Mouse (Mus musculus): ENCODE results near the gene Calhm2. TPM values are rescaled to one million over a fixed set of nuclear protein-coding genes. Genes with fewer than 3 reads are reported as not detected.

Gene Calhm2
- total RNA-seq, 2 experiments from 2014 or later = 3.1 to 3.9 TPM

DNA sequence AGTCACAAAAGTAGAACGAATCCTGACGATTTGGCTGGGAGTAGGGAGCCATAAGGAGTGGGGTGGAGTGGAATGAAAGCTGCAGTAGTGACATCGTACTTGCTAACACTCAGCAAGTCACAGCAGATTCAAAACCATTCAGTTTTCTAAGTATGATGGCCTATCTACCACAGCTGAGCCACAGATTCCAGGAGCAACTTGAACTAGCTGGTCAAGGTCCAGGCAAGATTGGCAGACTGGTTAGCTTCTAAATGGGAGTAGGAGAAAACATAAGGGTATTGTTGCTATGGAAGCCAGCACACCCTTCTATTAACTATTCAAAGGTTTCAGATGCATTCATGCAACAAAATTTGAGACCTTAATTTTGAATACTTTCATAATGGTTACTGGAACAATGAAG is 49.9 kb downstream of the Calhm2 start:
- no peak for DNase-seq (ENCODE audit: low spot score in 2 of 2)

DNA sequence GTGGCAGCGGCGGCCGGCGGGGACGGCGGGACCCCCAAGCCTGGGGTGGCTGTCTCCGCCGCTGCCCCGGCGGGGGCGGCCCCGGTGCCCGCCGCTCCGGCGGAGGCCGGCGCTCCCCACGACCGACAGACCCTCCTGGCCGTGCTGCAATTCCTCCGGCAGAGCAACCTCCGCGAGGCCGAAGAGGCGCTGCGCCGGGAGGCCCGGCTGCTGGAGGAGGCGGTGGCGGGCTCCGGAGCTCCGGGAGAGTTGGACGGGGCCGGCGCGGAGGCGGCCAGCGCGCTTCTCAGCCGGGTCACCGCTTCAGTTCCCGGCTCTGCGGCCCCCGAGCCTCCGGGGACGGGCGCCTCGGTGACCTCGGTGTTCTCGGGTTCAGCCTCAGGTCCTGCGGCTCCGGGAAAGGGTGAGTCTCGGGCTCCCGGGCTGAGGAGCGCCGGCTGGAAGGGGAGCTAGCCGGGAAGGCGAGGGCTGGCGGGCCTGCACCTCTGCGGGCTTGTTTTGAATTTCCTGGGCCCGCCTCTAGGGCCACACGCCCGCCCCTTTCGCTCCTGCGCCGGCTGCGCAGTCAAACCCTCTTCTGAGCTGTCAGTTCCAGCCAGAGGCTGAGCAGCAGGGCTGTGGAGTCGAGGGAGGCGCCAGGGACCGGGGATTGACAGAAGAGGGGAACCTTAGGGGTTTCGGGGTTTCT is 70.0 kb downstream of the Calhm2 start:
- peak; percentile 79 to 83 for DNase-seq (ENCODE audit: low spot score in 2 of 2)

DNA sequence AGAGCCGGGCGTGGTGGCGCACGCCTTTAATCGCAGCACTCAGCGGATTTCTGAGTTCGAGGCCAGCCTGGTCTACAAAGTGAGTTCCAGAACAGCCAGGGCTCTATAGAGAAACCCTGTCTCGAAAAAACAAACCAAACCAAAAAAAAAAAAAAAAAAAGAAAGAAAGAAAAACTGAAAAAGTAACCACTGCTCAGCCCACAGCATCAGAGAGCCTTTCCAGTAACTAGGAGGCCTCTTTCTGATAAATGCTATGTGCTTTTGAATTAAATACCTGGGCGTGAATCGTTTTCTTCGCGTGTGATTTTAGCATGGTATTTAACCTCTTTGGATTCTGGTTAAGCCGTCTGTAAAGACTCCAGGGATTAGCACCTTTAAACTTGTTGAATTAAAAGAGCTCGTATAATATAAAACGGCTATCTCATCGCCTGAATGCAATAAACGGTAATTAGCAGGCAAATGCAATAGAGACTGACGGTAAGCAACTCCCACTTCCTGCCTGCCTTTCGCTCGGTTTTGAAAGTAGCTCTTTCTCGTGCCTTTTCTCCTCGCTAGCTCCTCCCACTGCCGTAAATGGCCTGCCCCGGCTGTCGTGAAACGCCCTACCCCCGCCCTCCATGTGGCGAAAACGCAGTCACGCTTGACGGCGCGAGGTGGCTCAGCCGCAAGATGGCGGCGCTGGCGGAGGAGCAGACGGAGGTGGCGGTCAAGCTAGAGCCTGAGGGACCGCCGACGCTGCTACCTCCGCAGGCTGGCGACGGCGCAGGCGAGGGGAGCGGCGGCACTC is 70.8 kb downstream of the Calhm2 start, which contains the start of gene Taf5:
Taf5 (plus strand) TSS at position 651 of the 787 bp plus-strand sequence.
- peak; percentile 98 to 99 for DNase-seq (ENCODE audit: low spot score in 2 of 2)

DNA sequence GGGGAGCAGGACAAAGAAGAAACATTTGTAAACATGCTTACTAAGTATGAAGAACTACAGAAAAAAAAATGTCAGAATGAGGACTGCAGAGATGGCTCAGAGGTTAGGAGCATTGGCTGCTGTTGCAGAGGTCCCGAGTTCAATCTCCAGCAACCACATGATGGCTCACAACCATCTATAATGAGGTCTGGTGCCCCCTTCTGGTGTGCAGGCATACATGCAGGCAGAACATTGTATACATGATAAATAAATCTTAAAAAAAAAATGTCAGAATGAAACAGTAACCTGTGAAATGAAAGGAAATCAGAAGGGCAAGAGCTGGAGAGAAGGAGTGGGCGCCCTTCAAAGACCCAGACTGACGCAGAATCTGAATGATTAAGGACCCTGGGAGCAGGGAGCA is 72.2 kb downstream of the Calhm2 start:
- no peak for DNase-seq (ENCODE audit: low spot score in 2 of 2)

DNA sequence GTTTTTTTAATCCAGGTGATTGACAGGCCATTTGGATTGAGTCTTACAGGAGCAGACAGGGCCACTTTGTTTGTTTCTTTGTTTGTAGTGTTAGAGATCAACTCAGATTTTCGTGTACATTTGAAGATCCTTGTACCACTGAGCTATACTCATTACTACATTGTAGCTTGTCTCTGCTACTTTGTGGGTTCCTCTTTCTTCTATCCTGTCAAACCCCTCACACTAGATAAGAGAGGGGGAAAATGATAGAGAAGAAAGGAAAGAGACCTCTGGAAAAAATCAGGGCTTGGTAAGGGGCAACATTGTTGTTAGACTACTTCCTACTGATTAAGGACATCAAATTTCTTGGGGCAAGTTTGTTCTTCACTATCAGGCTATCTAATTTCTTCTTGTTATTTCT is 80.4 kb downstream of the Calhm2 start:
- no peak for DNase-seq (ENCODE audit: low spot score in 2 of 2)

Other genes starting within 250 kb of the Calhm2 start
- 100 to 1,000 TPM; 197 to 202 TPM for gene Ina, start 123.6 kb downstream of the Calhm2 start, total RNA-seq (2021)
- gene Nt5c2, start 123.1 kb downstream of the Calhm2 start, total RNA-seq (2021) = 10 to 100 TPM; 65.6 to 78.1 TPM
- 10 to 100 TPM; 19.7 to 20.4 TPM for gene Pcgf6, start 87.4 kb downstream of the Calhm2 start, total RNA-seq (2021)
- gene Taf5, start 70.5 kb downstream of the Calhm2 start, total RNA-seq (2021) = 1 to 10 TPM; 6.9 to 7.2 TPM
- 100 to 1,000 TPM; 805 to 828 TPM for gene Usmg5, start 47.6 kb downstream of the Calhm2 start, total RNA-seq (2021)
- 10 to 100 TPM; 18.9 TPM for gene Pdcd11, start 47.5 kb downstream of the Calhm2 start, total RNA-seq (2021)
- gene Calhm1, start 6.0 kb upstream of the Calhm2 start, total RNA-seq (2021) = not detected
- gene Calhm3, start 19.5 kb upstream of the Calhm2 start, total RNA-seq (2021) = not detected
- gene Neurl1a, start 40.5 kb upstream of the Calhm2 start, total RNA-seq (2021) = 100 to 1,000 TPM; 112 to 133 TPM

Measured in layer of hippocampus, postnatal 10 days (tissue).